Mouse (Mus musculus) testis, adult 2 months (tissue): ENCODE data around the gene Gpt2.

Experiments used
- CTCF ChIP-seq: fragments of 200-500 bp; IDR thresholded peaks from 2 replicates; pipeline ENCODE4 v1.5.1; 2012; ENCODE audit warnings: low read depth, mild to moderate bottlenecking, inconsistent platforms, low read length, moderate library complexity; ENCODE audit not compliant: control insufficient read depth, insufficient read depth, insufficient replicate concordance
- POLR2A ChIP-seq: fragments of 200-500 bp; IDR thresholded peaks from 2 replicates; pipeline ENCODE4 v1.6.1; 2012; ENCODE audit warnings: low read depth, mild to moderate bottlenecking, inconsistent platforms, low read length, moderate library complexity; ENCODE audit not compliant: control insufficient read depth

DNA sequence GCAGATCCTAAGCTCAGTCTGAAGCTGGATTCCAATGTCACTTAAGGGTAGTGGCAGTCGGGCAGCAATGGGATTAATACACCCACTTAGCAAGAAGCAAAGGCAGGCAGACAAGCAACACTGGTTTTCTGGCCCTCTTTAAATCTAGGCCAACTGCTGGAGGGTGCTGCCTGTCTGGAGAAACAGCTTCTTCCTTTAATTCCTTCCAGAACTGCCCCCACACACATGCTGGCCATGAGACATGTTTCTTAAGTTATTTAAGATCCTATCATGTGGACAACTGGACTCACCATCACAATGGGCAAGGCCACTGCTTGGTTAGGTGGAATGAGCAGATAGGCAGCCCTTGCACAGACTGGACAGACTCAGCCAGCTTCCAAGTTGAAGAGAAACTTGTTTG lies 41.8 kb downstream of the Gpt2 start:
- TF ChIP-seq CTCF (no peak), POLR2A (no peak)
